In the genomic region with DNA sequence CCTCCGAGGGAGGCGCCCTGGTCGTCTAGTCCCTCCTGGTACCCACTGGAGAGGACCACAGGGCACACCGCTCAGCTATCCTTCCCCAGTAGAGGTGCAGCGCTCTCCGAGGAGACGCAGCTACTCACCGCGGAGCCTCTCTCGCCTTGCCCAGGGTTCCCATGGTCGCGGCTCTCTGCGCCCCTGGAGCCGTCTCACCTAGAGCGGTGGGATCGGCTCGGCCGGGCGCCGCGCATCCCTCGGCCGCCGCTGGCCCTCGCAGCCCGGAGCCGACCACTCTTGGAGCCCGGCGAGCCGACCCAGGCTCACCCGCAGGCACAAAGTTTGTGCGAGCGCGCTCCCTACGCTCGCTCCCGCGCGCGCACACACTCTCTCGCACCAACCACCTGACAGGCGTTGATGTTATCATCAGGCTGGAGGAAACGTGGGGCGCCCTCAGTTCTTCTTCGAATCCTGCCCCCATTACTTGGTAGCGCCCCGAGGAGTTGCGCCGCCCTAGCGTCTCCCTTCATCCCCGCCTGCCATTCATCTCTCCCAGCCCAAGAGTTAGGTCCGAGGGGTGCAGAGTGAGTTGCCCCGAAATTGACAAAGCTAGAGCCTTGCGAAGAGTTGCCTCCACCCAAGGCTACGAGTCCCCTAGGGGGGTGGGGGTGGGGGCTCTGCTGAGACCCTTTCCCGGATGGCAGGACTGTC, we compare ENCODE assay signal across 8 mouse cellular contexts. TPM values are rescaled to one million over a fixed set of nuclear protein-coding genes. Genes with fewer than 3 reads are reported as not detected.
DNase-seq lines count a peak whose midpoint lies in the region; ATAC-seq and TF ChIP-seq lines count a peak whose summit lies in the region.

A gene (minus strand): TSS at position 455 of the 693 bp plus-strand sequence.

- H3K27me3 ChIP-seq in limb, embryonic 14.5 days (ENCODE audit: control insufficient read depth, insufficient read depth, low read length): peaks cover 19% of the 10 kb centered on the region; the same call in 1 of the 2 replicates
- H3K27me3 ChIP-seq in midbrain, embryonic 12.5 days: peaks cover 37% of the 10 kb centered on the region

- peak within 1 kb of the TSS; percentile 52 for H3K4me3 ChIP-seq in limb, embryonic 14.5 days (replicated peaks; ENCODE audit: low read length)
- H3K4me3 ChIP-seq in midbrain, embryonic 12.5 days: peak within 1 kb of the TSS; percentile 50

- H3K9me3 ChIP-seq in limb, embryonic 14.5 days (ENCODE audit: control insufficient read depth, low read length): no peaks in the 10 kb centered on the region
- no peaks in the 10 kb centered on the region for H3K9me3 ChIP-seq in midbrain, embryonic 12.5 days

- H3K36me3 ChIP-seq in limb, embryonic 14.5 days (ENCODE audit: control insufficient read depth, insufficient read depth, low read length): no peaks in the 10 kb centered on the region
- no peaks in the 10 kb centered on the region for H3K36me3 ChIP-seq in midbrain, embryonic 12.5 days

- peak; percentile 16 to 33 for DNase-seq in adrenal gland, adult 18-20 months (ENCODE audit: low spot score in 2 of 2)
- DNase-seq in adrenal gland, adult 2 months: no peak
- peak; percentile 33 for DNase-seq in kidney, adult 18-20 months
- DNase-seq in limb, embryonic 14.5 days (ENCODE audit: low spot score): no peak
- DNase-seq in spleen, postnatal 10 days (ENCODE audit: low spot score in 2 of 2): peak; percentile 45 to 75

- 2% methylated on average over 52 of the region's 56 CpGs for WGBS in limb, embryonic 14.5 days
- under 1% methylated on average over 56 of the region's 56 CpGs for WGBS in midbrain, embryonic 12.5 days

- peak within 1 kb of the TSS; percentile 78 for H3K4me2 ChIP-seq in limb, embryonic 14.5 days (replicated peaks; ENCODE audit: low read depth, low read length, severe bottlenecking)
- H3K4me2 ChIP-seq in midbrain, embryonic 12.5 days (replicated peaks): peak within 1 kb of the TSS; percentile 71

- no peak for TF ChIP-seq POLR2A in limb, embryonic 14.5 days (IDR thresholded peaks at IDR 0.05; ENCODE audit: borderline replicate concordance, extremely low read depth, insufficient read depth, insufficient read length)

- peak; percentile 54 for ATAC-seq in common myeloid progenitor, adult 5-6 weeks (replicated peaks; ENCODE audit: low read depth, poor library complexity, severe bottlenecking)
- peak; percentile 52 for ATAC-seq in granulocyte monocyte progenitor cell, adult 5-6 weeks (replicated peaks; ENCODE audit: poor library complexity, severe bottlenecking)
- 0 out of 2 replicates have a peak, but pooled peaks have one; percentile 50 for ATAC-seq in limb, embryonic 14.5 days (ENCODE audit: low FRiP score, low read depth)
- peak; percentile 82 for ATAC-seq in midbrain, embryonic 12.5 days (ENCODE audit: low FRiP score, low read depth)

- H3K4me1 ChIP-seq in limb, embryonic 14.5 days (ENCODE audit: control insufficient read depth, insufficient read depth, low read length): peaks cover 9% of the 10 kb centered on the region; the same call in 1 of the 2 replicates
- H3K4me1 ChIP-seq in midbrain, embryonic 12.5 days: peaks cover 12% of the 10 kb centered on the region

- peak within 1 kb of the TSS; percentile 51 for H3K9ac ChIP-seq in limb, embryonic 14.5 days (ENCODE audit: low read depth, low read length, severe bottlenecking)
- peak within 1 kb of the TSS; percentile 42; the same call in 1 of the 2 replicates for H3K9ac ChIP-seq in midbrain, embryonic 12.5 days (replicated peaks)

- H3K27ac ChIP-seq in limb, embryonic 14.5 days (replicated peaks; ENCODE audit: low read depth, low read length): no peak within 1 kb of the TSS
- H3K27ac ChIP-seq in midbrain, embryonic 12.5 days (replicated peaks): no peak within 1 kb of the TSS

RNA-seq across cellular contexts. Expression of the gene that starts here (rescaled TPM):
- total RNA-seq in adrenal gland, adult 18-20 months (2021): under 1 TPM; 0.46 to 0.70 TPM
- total RNA-seq in adrenal gland, adult 2 months (2021): 1 to 10 TPM in 1 of 2 experiments, under 1 TPM in 1; 0.26 to 1.2 TPM
- polyA plus RNA-seq in adrenal gland, adult 2 months (2012; rRNA removed): 0.15 and 0.85 TPM in 2 replicates
- not detected in 2 replicates for total RNA-seq in common myeloid progenitor, adult 5-6 weeks (2017)
- total RNA-seq in granulocyte monocyte progenitor cell, adult 5-6 weeks (2014; fragmentation: Nextera tagmentation): not detected in 2 replicates
- 0.10 TPM in 1 of 2 replicates, not detected in the other for total RNA-seq in granulocyte monocyte progenitor cell, adult 5-6 weeks (2017)
- polyA plus RNA-seq in limb, embryonic 14.5 days (2012; rRNA removed): 0.42 and 0.45 TPM in 2 replicates
- polyA plus RNA-seq in limb, embryonic 14.5 days (2014; fragmentation: Nextera tagmentation; extraction: Ambion mirVana): 0.48 and 0.52 TPM in 2 replicates
- 1.5 and 1.6 TPM in 2 replicates for polyA plus RNA-seq in midbrain, embryonic 12.5 days (2016; fragmentation: Nextera tagmentation; extraction: Ambion mirVana)

Comparison
In these comparisons a context has a peak if more than half of its experiments do, and no peak if none do; other contexts are left out.
1. Peak in DNase-seq in adrenal gland, adult 18-20 months; RNA of the gene not detected or under 1 TPM.
2. Peak in ATAC-seq in common myeloid progenitor, adult 5-6 weeks; RNA of the gene not detected or under 1 TPM.
3. Peak in ATAC-seq in granulocyte monocyte progenitor cell, adult 5-6 weeks; RNA of the gene not detected or under 1 TPM.
4. Peak in ATAC-seq, H3K4me3 ChIP-seq, H3K9ac ChIP-seq and H3K4me2 ChIP-seq in limb, embryonic 14.5 days; RNA of the gene not detected or under 1 TPM.
5. DNase-seq: peak in kidney, adult 18-20 months (single experiment) and spleen, postnatal 10 days (2 of 2); none in adrenal gland, adult 2 months (single experiment) and limb, embryonic 14.5 days (single experiment).
6. Peak in every context shown above with its lines, with median percentiles within 50 percentile points of each other: ATAC-seq.